Mouse (Mus musculus) lung, adult 2 months (tissue): ENCODE data around the gene D11Wsu47e. TPM values are rescaled to one million over a fixed set of nuclear protein-coding genes. Genes with fewer than 3 reads are reported as not detected.

Experiments
- DNase-seq: peaks from one replicate; pipeline ENCODE4 v3.0.0; 2022
- H3K4me1 ChIP-seq: fragments of 200-500 bp; 2 replicates; pipeline ENCODE4 v1.6.1; 2011; ENCODE audit warnings: low read length; ENCODE audit not compliant: control insufficient read depth, insufficient read depth
- H3K4me3 ChIP-seq: fragments of 200-500 bp; replicated peaks from 2 replicates; pipeline ENCODE3; 2011; ENCODE audit warnings: low read depth, mild to moderate bottlenecking, control low read depth, low read length; ENCODE audit errors: extremely low read depth
- CTCF ChIP-seq: fragments of 200-500 bp; IDR thresholded peaks from 2 replicates; pipeline ENCODE4 v1.5.1; 2011; ENCODE audit warnings: mild to moderate bottlenecking, low read length, control low read depth; ENCODE audit not compliant: insufficient read depth
- POLR2A ChIP-seq: fragments of 200-500 bp; IDR thresholded peaks from 2 replicates; pipeline ENCODE4 v1.6.1; 2011; ENCODE audit warnings: low read depth, mild to moderate bottlenecking, control low read depth, low read length, borderline replicate concordance; ENCODE audit errors: extremely low read depth
- WGBS: fragments of 180-500 bp; shearing (Covaris S2); methylation state at CpG from one replicate; pipeline ENCODE4 v1.1.7; 2018; 5-methylcytosine and 5-hydroxymethylcytosine counted together
- polyA plus RNA-seq: library from polyadenylated mRNA; depleted of rRNA; stranded (reverse); fragments of >200 nt; gene quantifications from 2 replicates; pipeline ENCODE4 v1.2.3, GENCODE M21; 2012

Gene D11Wsu47e
- polyA plus RNA-seq, 1 experiment, result 7.1 TPM

GRCm38 (mm10) chr11:113711061-113711460, 26.8 kb downstream of the D11Wsu47e start:
- DNase-seq, result no peak
- Histone ChIP-seq H3K4me1 (peaks cover 6% of the 10 kb centered on the region), H3K4me3 (no peak overlapping the region)
- WGBS, result 83% methylated on average over 1 of the region's 1 CpGs
- TF ChIP-seq CTCF (no peak), POLR2A (no peak)

GRCm38 (mm10) chr11:113715078-113715674, 31.0 kb downstream of the D11Wsu47e start:
- Histone ChIP-seq H3K4me3 (no peak overlapping the region), H3K4me1 (peaks cover 6% of the 10 kb centered on the region; the same call in 1 of the 2 replicates)
- no peak for DNase-seq
- TF ChIP-seq POLR2A, result no peak
- TF ChIP-seq CTCF, result 0 out of 2 replicates have a peak, but pooled peaks have one; percentile 12
- 69% methylated on average over 7 of the region's 7 CpGs for WGBS

- Histone ChIP-seq H3K4me1 (peaks cover 3% of the 10 kb centered on the region; the same call in 1 of the 2 replicates), H3K4me3 (no peak overlapping the region)
- TF ChIP-seq POLR2A (no peak), CTCF (no peak)
- 96% methylated on average over 2 of the region's 2 CpGs for WGBS
- DNase-seq, result no peak
Measured at GRCm38 (mm10) chr11:113716132-113716531, 31.9 kb downstream of the D11Wsu47e start.

- Histone ChIP-seq H3K4me3 (no peak overlapping the region), H3K4me1 (peaks cover 3% of the 10 kb centered on the region; the same call in 1 of the 2 replicates)
- DNase-seq, result no peak
- WGBS, result 60% methylated on average over 16 of the region's 16 CpGs
- TF ChIP-seq POLR2A, result no peak
Measured at GRCm38 (mm10) chr11:113717767-113718424, 33.7 kb downstream of the D11Wsu47e start.

- no peak for TF ChIP-seq POLR2A
- no peak for TF ChIP-seq CTCF
- WGBS, result 38% methylated on average over 14 of the region's 14 CpGs
- no peak overlapping the region for H3K4me3 ChIP-seq
- no peak for DNase-seq
- H3K4me1 ChIP-seq, result peaks cover 6% of the 10 kb centered on the region; the same call in 1 of the 2 replicates
Measured at GRCm38 (mm10) chr11:113722405-113723090, 38.3 kb downstream of the D11Wsu47e start.

GRCm38 (mm10) chr11:113725235-113726048, 41.2 kb downstream of the D11Wsu47e start:
- no peak for DNase-seq
- TF ChIP-seq POLR2A (no peak), CTCF (no peak)
- 79% methylated on average over 4 of the region's 4 CpGs for WGBS
- Histone ChIP-seq H3K4me1 (peaks cover 20% of the 10 kb centered on the region), H3K4me3 (no peak overlapping the region)

- DNase-seq, result no peak
Measured at GRCm38 (mm10) chr11:113726994-113727888, 43.0 kb downstream of the D11Wsu47e start.

GRCm38 (mm10) chr11:113727992-113728391, 43.8 kb downstream of the D11Wsu47e start:
- peaks cover 36% of the 10 kb centered on the region for H3K4me1 ChIP-seq
- no peak overlapping the region for H3K4me3 ChIP-seq
- WGBS, result 68% methylated on average over 6 of the region's 6 CpGs
- TF ChIP-seq POLR2A (no peak), CTCF (no peak)
- DNase-seq, result no peak

More at GRCm38 (mm10) chr11:113726994-113727888, 43.0 kb downstream of the D11Wsu47e start:
- TF ChIP-seq CTCF (no peak), POLR2A (no peak)
- Histone ChIP-seq H3K4me1 (peaks cover 31% of the 10 kb centered on the region), H3K4me3 (no peak overlapping the region)
- 67% methylated on average over 14 of the region's 14 CpGs for WGBS
